Mouse (Mus musculus) liver, adult 10 weeks (tissue): ENCODE data around the gene Pan2. TPM values are rescaled to one million over a fixed set of nuclear protein-coding genes. Genes with fewer than 3 reads are reported as not detected.

ENCODE experiments used
- polyA plus RNA-seq: library from polyadenylated mRNA; stranded (reverse); fragments of 350-450 nt; fragmentation: Illumina TruSeq; extraction: RNeasy Lipid Tissue Mini Kit (QIAGEN cat#74804); gene quantifications from one replicate; pipeline ENCODE4 v1.2.3, GENCODE M21; 2014; ENCODE audit warnings: low read depth, low replicate concordance

The Pan2 gene
- 6.5 TPM for polyA plus RNA-seq

DNA sequence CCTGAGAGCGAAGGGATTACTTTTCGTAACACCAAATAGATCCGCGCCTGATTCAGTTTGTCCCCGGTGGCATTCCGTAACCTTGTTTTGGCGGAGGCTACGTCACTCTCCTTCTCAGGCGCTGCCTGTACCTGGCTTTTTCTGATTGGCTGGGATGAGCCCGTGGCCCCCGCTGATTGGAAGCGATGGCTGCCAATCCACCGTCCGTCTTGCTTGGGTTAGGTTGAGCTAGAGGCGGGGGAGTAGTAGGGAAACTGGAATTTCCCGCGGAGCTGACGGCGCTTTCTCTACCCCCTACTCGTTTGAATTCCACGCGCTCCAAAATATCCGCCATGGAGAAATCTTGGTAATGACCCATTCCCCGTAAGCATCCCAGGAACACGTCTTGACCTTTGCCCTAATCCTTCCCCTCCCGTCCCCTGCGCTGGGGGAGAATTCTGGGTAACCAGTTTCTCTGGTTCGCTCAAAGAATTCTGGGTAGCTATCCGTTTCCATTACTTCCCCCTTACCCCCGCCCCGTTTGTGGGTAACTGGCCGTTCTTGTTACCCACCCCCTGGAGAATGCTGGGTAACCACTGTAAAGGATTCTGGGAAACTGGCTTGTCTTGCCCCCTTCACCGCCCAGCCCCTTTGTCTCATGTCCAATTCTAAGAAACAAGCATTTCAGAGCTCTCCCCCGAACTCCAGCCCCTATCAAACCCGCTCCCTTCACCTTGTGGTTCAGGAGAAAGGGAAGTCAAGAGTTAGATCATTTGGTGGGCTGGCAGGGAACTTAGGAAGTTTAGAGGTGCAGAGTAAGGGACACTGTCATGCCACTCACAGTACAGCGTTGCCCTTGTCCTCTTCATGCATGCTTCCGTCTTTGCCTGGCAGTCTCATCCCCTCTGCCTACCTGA, at the start of gene Pan2:
Gene Pan2 (plus strand): TSS at position 210 of the 896 bp plus-strand sequence.

GRCm38 (mm10) chr10:128253677-128254255, 49.4 kb upstream of the Pan2 start, which contains the start of gene Apon:
TSS of gene Apon (plus strand) at chr10:128254096.

DNA sequence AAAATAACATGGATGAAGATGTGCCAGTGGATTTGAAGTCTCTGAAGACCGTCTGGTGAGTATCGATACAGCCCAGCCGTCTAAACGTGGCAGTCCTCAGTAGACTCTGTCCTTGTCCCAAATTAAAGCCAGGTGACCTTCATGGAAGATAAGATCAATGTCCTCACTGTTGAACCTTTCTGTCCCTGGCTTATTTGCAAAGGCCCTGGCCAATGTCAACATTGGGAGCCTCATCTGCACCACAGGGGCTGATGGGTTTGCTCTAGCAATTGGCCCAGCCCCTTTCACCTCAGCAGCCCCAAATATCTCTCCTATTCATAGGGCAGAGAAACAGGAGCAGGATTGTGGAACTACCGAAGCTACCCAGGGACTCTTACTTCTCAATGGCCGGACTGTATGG, 34.8 kb upstream of the Pan2 start, which contains the start of gene Apof:
Gene Apof (plus strand): TSS at position 301 of the 400 bp plus-strand sequence.

DNA sequence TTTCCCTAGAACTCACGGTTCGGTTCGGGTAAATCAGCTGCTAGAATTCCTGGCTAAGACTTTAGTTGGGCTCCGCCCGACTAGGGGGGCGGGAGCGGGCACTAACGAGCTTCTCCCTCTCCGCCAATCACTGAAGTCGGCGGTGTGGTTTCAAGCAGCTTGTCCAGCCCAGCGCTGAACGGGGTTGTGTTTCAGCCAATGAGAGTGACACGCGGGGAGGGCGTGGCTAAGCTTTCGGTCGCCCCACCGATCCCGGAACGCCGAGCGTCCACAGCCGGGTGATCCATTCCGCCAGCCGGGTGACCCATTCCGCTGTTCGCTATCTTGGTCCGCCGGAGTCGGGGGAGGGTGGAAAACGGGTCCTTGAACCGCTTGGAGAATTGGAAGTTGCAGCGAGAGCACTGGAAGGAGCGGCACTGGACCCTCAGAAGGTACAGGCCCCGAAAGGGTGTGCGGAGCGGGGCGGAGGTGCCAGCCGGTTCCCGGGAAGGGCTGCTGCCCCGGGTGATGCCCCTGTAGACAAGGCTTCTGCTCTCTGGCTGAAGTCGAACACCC, 32.8 kb upstream of the Pan2 start, which contains the start of gene Stat2:
Gene Stat2 (plus strand): TSS at position 273 of the 555 bp plus-strand sequence.

GRCm38 (mm10) chr10:128298702-128299171, 4.4 kb upstream of the Pan2 start, which contains the start of gene Il23a:
TSS of gene Il23a (minus strand) at chr10:128298752.

GRCm38 (mm10) chr10:128322141-128323108, 19.3 kb downstream of the Pan2 start, which contains the start of gene Cnpy2:
TSS of gene Cnpy2 (plus strand) at chr10:128322459.

DNA sequence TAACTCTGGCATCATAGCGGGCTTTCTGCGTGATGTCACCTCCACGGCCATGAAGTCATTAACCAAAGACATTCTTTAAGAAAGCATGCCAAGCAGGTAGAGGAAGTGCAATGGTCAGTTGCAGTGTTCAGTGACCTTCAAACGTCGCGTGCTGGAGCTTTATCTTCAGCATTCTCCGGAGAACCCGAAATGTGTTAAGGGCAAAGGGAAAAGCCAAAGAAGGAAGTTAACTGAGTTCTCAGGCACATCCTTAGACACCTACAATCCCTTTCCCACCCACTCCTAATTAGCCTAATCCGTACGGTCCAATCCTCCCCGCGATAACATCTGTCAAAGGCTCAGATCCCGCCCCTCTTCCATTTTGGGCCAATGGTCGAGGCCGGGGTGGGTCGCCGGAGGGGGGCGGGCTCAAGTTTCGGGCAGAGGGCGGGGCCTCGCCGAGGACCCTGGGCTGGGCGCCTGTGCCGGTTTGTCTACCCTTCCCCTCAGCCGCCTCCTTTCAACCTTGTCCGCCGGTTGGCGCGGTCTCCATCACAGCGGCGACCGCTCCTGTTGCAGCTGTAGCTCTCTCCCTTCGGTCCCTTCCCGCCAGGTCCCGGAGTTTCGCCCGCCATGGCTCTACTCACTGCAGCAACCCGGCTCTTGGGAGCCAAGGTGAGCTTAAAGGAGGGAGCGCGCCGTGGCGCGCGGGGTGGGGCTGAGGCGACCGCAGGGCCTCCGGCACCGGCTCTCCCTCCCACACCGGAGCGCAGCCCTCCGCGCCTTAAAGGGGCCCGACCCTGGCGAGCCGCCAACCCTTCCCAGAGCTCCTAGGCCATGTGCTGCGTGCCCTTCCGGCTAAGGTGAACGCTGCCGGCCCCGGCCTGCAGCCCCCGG, 34.4 kb downstream of the Pan2 start, which contains the start of gene Cs:
Gene Cs (plus strand): TSS at position 429 of the 876 bp plus-strand sequence.

DNA sequence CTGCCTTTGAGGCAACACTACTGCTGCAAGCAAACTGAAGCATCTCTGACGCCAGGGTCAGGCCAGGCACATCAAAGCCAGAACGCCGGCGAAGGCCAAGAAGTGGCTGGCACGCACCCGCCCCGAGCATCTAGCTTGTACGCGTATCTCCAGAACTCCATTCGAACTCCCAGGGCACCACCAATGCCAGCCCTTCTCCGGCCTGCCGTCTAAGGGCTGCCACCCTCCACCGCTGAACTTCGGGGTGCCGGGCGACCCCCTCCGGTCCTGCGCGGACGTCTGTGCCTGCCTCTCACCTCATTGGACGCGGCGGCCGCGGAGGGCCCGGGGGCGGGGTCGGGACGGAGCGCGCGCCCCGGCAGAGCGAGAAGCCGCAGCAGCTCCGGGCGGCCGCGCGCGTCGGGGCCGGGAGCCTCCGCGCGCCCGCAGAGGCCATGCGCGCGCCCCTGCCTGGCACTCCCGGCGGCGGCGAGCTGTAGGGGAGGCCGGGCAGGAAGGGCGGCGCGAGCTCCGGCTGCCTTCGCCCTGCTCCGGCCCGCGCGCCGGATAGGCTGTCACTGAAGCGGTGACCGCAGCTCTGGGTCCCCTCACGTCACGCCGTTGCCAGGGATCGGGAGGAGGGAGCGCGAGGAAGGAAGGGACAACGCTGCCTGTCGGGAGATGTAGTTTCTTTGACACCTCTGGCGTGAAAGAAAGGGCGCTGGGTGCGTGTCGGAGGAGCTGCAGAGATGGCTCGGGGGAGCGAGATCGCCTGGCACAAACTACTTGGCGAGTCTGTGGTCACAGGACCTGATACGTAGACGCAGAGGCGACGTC, 65.5 kb downstream of the Pan2 start, which contains the start of gene Coq10a:
Gene Coq10a (minus strand): TSS at position 596 of the 816 bp plus-strand sequence.

Other genes starting within 250 kb of the Pan2 start
- gene Ptges3, start 244.4 kb upstream of the Pan2 start, polyA plus RNA-seq = 279 TPM
- 730 TPM for gene Atp5b, start 220.1 kb upstream of the Pan2 start, polyA plus RNA-seq
- gene Baz2a, start 211.8 kb upstream of the Pan2 start, polyA plus RNA-seq = 5.9 TPM
- 5.7 TPM for gene Rbms2, start 123.0 kb upstream of the Pan2 start, polyA plus RNA-seq
- 171 TPM for gene Gls2, start 108.9 kb upstream of the Pan2 start, polyA plus RNA-seq
- 23.2 TPM for gene Spryd4, start 91.5 kb upstream of the Pan2 start, polyA plus RNA-seq
- not detected for gene Mip, start 77.5 kb upstream of the Pan2 start, polyA plus RNA-seq
- 0.69 TPM for gene Timeless, start 71.3 kb upstream of the Pan2 start, polyA plus RNA-seq
- 346 TPM for gene Apon, start 49.2 kb upstream of the Pan2 start, polyA plus RNA-seq
- gene Apof, start 34.7 kb upstream of the Pan2 start, polyA plus RNA-seq = 593 TPM
- 18.9 TPM for gene Stat2, start 32.8 kb upstream of the Pan2 start, polyA plus RNA-seq
- not detected for gene Il23a, start 4.6 kb upstream of the Pan2 start, polyA plus RNA-seq
- gene Cnpy2, start 19.1 kb downstream of the Pan2 start, polyA plus RNA-seq = 59.7 TPM
- 53.8 TPM for gene Cs, start 34.4 kb downstream of the Pan2 start, polyA plus RNA-seq
- 18.8 TPM for gene Coq10a, start 65.7 kb downstream of the Pan2 start, polyA plus RNA-seq
- gene Ankrd52, start 73.8 kb downstream of the Pan2 start, polyA plus RNA-seq = 3.7 TPM
- gene Slc39a5, start 97.9 kb downstream of the Pan2 start, polyA plus RNA-seq = not detected
- 26.7 TPM for gene Nabp2, start 108.2 kb downstream of the Pan2 start, polyA plus RNA-seq
- 2.3 TPM for gene Rnf41, start 108.3 kb downstream of the Pan2 start, polyA plus RNA-seq
- gene Smarcc2, start 155.9 kb downstream of the Pan2 start, polyA plus RNA-seq = 34.1 TPM
- 58.1 TPM for gene Myl6, start 190.8 kb downstream of the Pan2 start, polyA plus RNA-seq
- gene Myl6b, start 195.3 kb downstream of the Pan2 start, polyA plus RNA-seq = not detected
- gene Esyt1, start 222.5 kb downstream of the Pan2 start, polyA plus RNA-seq = 1.4 TPM
- gene Zc3h10, start 244.4 kb downstream of the Pan2 start, polyA plus RNA-seq = 0.85 TPM
- gene Rpl41, start 246.0 kb downstream of the Pan2 start, polyA plus RNA-seq = 17.9 TPM